Mouse (Mus musculus): ENCODE measurements around the gene Stk32b.

Gene Stk32b

DNA sequence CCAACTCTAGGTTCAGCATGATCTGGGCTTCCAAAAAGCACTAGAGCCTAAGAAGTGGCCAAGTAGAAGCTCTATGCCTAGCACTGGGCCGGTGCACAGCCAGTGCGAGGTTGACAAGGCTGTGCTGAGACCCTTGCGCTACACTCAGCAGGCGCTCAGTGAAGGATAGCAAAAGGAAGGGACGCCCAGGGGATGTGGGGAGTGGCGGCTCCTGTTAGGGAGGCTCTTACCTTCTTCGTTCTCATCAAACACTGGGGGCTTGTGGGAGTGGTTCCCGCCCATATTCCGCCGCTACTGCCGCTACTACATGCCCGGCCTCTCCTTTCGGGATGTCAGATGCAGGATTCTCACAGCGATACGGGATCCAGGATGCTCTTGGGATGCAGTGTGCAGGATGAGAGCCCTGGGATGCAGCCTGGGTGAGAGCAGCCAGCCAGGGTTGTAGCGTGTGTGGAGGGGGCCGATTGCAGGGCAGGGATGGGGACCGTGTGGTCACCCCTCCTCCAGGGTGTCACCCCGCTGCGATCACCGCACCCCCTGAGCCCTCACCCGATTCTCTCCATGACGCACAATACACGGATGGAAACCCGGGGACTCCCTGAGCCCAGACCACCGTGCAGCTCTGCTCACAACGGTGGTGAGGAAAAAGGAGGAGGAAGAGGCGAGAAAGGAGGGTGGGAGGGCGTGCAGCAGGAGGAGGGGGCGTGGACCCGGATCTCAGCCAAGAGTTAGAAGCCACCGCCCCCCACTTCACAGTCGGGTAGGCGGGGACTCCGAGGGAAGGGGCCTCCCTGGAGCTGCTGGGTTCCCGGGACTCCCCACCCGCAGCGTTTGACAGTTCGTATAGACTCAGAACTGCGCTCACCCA is at the start of gene Stk32b:
Gene Stk32b (minus strand): TSS at position 667 of the 868 bp plus-strand sequence.
- DNase-seq (ENCODE audit: low spot score): peak; percentile 8

DNA sequence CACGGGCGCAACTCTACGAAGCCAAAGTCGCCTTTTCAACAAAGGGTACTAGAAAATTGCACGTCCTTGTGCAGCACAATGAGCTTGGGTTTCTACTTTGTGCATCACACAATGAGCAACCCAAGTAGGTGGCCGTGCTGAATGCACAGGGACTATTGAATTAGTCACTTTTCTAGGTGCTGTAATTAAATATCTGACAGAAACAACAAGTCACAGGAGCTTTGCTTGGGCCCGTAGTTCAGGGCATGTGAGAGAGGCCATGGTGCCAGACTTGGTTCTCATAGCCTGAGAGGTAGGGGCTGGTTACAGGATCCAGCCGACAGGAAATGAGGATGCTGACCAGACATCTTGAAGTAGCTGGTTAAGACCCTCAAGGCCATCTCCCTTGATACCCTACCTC is 48.9 kb upstream of the Stk32b start:
- no peak for DNase-seq (ENCODE audit: low spot score)

- DNase-seq (ENCODE audit: low spot score): no peak
Measured at GRCm38 (mm10) chr5:37762046-37762445, 45.1 kb upstream of the Stk32b start.

GRCm38 (mm10) chr5:37753366-37753765 is 36.4 kb upstream of the Stk32b start:
- DNase-seq (ENCODE audit: low spot score): no peak

GRCm38 (mm10) chr5:37752027-37752967 is 35.3 kb upstream of the Stk32b start:
- peak; percentile 47 for DNase-seq (ENCODE audit: low spot score)

DNA sequence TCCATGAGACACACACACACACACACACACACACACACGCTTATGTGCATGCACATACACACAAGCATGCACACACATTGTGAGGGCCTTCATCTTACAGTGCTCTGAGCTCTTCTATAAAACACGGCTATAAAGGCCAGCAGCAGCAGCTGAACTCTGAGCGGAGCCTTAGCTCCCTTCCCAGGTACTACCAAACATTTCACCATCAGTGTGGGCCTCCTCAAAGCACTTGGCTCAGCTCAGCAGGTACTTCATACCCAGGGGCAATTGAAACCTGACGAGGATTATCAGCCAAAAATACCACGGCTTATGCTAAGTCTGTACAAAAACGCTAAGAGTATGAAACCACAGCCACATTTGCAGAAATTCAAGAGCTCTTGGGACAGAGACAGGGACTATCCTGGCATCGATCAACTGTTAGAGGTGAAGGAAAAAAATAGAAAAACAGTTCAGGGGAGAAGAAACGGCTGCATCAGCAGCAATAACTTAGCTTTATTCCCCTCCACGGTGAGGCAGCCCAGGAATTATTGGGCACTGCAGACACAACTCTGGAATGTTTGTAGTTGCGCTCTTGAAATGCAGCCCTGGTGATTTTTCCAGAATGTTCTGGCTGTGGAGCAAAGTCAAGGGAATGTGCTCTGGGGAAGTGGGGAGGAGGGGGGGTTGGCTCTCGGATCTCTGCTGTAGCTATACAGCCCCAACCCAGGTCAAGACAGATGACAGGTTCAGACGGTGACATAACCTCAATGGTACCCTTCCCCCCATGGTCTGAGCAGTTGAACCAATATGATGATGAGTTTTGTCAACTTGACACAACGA is 27.1 kb upstream of the Stk32b start:
- DNase-seq (ENCODE audit: low spot score): no peak

DNA sequence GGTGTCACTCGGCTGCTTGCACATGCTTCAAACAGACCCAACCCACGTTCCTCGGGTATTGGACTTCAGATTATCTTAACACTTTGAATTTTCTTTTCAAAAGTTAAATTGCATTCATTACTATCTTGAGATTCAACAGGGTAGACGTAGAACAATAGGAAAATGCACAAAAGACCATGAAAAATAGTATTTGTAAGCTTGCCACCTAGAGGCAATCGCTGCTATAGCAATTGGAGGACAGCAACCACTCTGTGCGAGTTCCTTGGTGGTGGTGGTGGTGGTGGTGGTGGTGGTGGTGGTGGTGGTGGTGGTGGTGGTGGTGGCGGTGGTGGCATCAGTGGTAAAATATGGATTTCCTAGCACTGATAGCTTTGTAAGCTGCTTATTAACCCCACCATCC is 19.2 kb upstream of the Stk32b start:
- DNase-seq (ENCODE audit: low spot score): no peak

- DNase-seq (ENCODE audit: low spot score): no peak
Measured at GRCm38 (mm10) chr5:37735224-37735623, 18.3 kb upstream of the Stk32b start, which contains the start of gene Cytl1. Cytl1 (plus strand) TSS chr5:37735519.

- no peak for DNase-seq (ENCODE audit: low spot score)
Measured at GRCm38 (mm10) chr5:37730781-37731180, 13.8 kb upstream of the Stk32b start.

GRCm38 (mm10) chr5:37725220-37725886 is 8.4 kb upstream of the Stk32b start:
- no peak for DNase-seq (ENCODE audit: low spot score)

- DNase-seq (ENCODE audit: low spot score): no peak
Measured at GRCm38 (mm10) chr5:37720670-37721069, 3.7 kb upstream of the Stk32b start.

DNA sequence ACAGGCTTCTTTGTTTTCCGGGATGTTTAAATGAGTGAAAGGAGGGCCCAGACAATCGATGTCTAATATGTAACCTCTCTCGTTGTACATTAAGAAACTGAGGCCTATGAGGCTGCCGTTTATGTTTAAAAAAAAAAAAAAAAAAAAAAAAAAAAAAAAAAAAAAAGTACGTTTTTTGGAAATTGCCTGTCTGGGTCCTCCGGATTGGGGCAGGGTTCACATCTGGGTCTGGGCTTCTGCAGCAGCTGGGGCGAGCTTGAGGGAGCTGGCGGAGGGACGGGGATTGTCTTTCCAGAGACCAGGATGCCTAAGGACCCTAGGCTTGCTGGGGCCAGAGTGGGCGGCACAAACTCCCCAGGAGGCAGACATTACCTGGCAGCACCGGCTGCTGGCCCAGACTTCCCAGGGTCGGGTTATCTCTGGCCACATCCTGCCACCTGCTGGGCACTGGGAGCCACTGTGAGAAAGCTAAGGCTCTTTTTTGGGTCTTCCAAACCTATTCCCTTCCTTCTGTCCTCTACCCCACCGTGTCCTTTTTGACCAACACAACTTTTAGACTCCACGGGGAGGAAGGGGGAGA is 503 bp upstream of the Stk32b start:
- peak; percentile 11 for DNase-seq (ENCODE audit: low spot score)

DNA sequence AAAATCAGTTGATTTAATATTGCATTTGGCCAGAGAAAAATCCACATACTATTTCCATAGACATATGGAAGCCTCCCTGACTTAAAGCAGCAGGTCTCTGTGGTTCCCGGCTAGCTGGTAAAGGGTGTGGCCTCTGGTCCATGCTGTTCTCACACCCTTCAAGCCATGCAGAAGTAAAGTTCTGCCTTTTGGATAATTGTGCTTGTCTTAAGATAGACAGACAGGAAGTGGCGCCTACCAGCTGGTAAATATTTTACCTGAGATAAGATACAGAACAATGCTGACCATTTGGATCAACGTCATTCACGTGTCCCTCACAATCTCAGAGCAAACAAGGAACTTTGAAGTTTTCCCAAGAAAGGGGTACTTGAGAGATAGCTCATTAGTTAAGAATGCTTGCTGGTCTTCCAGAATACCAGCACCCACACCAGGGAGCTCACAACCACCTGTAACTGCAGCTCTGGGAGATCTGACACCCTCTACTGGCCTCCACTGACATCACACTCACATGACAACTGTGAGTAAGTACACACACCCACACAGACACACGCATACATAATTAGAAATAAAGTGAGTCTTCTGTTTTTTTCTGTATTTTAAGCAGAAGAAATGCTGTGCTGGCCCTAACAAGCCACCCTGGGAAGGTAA is 7.6 kb downstream of the Stk32b start:
- no peak for DNase-seq (ENCODE audit: low spot score)

- DNase-seq (ENCODE audit: low spot score): no peak
Measured at GRCm38 (mm10) chr5:37708124-37708523, 8.8 kb downstream of the Stk32b start.

- no peak for DNase-seq (ENCODE audit: low spot score)
Measured at GRCm38 (mm10) chr5:37704962-37705361, 12.0 kb downstream of the Stk32b start.

DNA sequence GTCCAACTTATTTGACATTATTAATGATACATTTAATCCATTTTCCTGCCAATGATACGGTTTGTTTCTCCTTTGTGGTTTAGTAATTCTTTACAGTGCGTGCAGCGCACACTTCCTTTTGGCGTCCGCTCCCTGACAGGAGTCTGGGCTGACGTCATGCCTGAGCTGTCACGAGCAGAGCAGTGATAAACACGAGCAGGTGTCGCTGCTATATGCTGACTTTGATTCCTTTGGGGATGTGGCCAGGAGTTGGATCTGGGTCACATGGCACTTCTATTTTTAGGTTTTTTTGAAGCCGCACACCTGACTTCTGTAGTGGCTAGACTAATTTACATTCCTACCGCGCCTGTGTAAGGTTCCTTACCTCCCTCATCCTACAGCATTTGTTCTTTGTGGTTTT is 17.2 kb downstream of the Stk32b start:
- no peak for DNase-seq (ENCODE audit: low spot score)

- no peak for DNase-seq (ENCODE audit: low spot score)
Measured at GRCm38 (mm10) chr5:37697286-37697685, 19.7 kb downstream of the Stk32b start.

- DNase-seq (ENCODE audit: low spot score): no peak
Measured at GRCm38 (mm10) chr5:37695773-37696172, 21.2 kb downstream of the Stk32b start.

- no peak for DNase-seq (ENCODE audit: low spot score)
Measured at GRCm38 (mm10) chr5:37692759-37693158, 24.2 kb downstream of the Stk32b start.

DNA sequence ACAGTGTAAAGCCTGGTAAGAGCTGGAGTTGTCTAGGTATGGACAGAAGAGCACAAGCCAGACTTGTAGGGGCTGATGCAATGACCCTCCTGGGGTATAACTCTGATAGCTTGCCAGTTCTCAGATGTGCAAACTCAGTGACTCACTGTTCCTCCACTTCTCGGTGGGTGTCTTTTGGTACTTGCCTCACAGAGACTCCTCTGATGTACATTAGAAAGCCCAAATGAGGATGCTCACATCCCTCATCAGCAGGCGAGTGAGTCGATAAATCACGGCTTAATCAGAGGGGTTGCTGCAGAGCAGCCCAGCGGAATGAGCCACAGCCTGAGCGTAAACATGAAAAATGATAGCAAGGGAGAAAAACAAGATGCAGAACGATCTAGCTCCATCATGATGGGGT is 46.2 kb downstream of the Stk32b start:
- peak; percentile 6 for DNase-seq (ENCODE audit: low spot score)

Measured in left cerebral cortex, adult 11 months (tissue).